Mouse (Mus musculus) olfactory bulb, adult 2 months (tissue): Measurements from ENCODE around the gene Eng.

Experiments
- CTCF ChIP-seq: fragments of 200-500 bp; IDR thresholded peaks from 2 replicates; pipeline ENCODE4 v1.5.1; 2012; ENCODE audit warnings: low read depth, mild to moderate bottlenecking, low read length, moderate library complexity; ENCODE audit not compliant: insufficient read depth
- POLR2A ChIP-seq: fragments of 200-500 bp; IDR thresholded peaks from 2 replicates; pipeline ENCODE4 v1.6.1; 2012; ENCODE audit warnings: mild to moderate bottlenecking, low read depth, low read length, moderate library complexity; ENCODE audit not compliant: insufficient read depth

GRCm38 (mm10) chr2:32718761-32719160, 72.4 kb downstream of the Eng start:
- TF ChIP-seq CTCF (no peak), POLR2A (no peak)
